Mouse (Mus musculus): ENCODE measurements around the gene Lrrc4. TPM values are rescaled to one million over a fixed set of nuclear protein-coding genes. Genes with fewer than 3 reads are reported as not detected.

The Lrrc4 gene
- polyA plus RNA-seq, 1 experiment, result not detected

GRCm38 (mm10) chr6:28697214-28697613 lies 134.3 kb downstream of the Lrrc4 start:
- H3K27ac ChIP-seq (ENCODE audit: insufficient read depth, low read depth, low read length), result no peak overlapping the region
- 85% methylated on average over 3 of the region's 3 CpGs for WGBS
- no peak overlapping the region for H3K4me3 ChIP-seq (ENCODE audit: insufficient read depth, low read depth, low read length)
- 0 out of 2 replicates have a peak, but pooled peaks cover 4% of the 10 kb centered on the region for H3K4me1 ChIP-seq (ENCODE audit: control insufficient read depth, insufficient read depth, low read length)
- TF ChIP-seq POLR2A (IDR thresholded peaks at IDR 0.05; ENCODE audit: insufficient read depth, low read depth, low read length) (no peak), CTCF (IDR thresholded peaks at IDR 0.05; ENCODE audit: insufficient read depth, low read depth, low read length) (no peak)

- H3K4me3 ChIP-seq (ENCODE audit: insufficient read depth, low read depth, low read length), result no peak overlapping the region
- H3K27ac ChIP-seq (ENCODE audit: insufficient read depth, low read depth, low read length), result no peak overlapping the region
- H3K4me1 ChIP-seq (ENCODE audit: control insufficient read depth, insufficient read depth, low read length), result no peaks in the 10 kb centered on the region
- TF ChIP-seq POLR2A (IDR thresholded peaks at IDR 0.05; ENCODE audit: insufficient read depth, low read depth, low read length) (no peak), CTCF (IDR thresholded peaks at IDR 0.05; ENCODE audit: insufficient read depth, low read depth, low read length) (no peak)
Observed at GRCm38 (mm10) chr6:28692659-28693058, 138.9 kb downstream of the Lrrc4 start.

- TF ChIP-seq CTCF (IDR thresholded peaks at IDR 0.05; ENCODE audit: insufficient read depth, low read depth, low read length), result no peak
- TF ChIP-seq POLR2A (IDR thresholded peaks at IDR 0.05; ENCODE audit: insufficient read depth, low read depth, low read length), result no peak
- H3K4me1 ChIP-seq (ENCODE audit: control insufficient read depth, insufficient read depth, low read length), result peaks cover 2% of the 10 kb centered on the region; the same call in 1 of the 2 replicates
- no peak overlapping the region for H3K4me3 ChIP-seq (ENCODE audit: insufficient read depth, low read depth, low read length)
- no peak overlapping the region for H3K27ac ChIP-seq (ENCODE audit: insufficient read depth, low read depth, low read length)
- WGBS, result 90% methylated on average over 5 of the region's 5 CpGs
Observed at GRCm38 (mm10) chr6:28687776-28688175, 143.8 kb downstream of the Lrrc4 start.

- Histone ChIP-seq H3K27ac (ENCODE audit: insufficient read depth, low read depth, low read length) (no peak overlapping the region), H3K4me3 (ENCODE audit: insufficient read depth, low read depth, low read length) (no peak overlapping the region), H3K4me1 (ENCODE audit: control insufficient read depth, insufficient read depth, low read length) (peaks cover 2% of the 10 kb centered on the region; the same call in 1 of the 2 replicates)
- WGBS, result 92% methylated on average over 5 of the region's 5 CpGs
- TF ChIP-seq CTCF (IDR thresholded peaks at IDR 0.05; ENCODE audit: insufficient read depth, low read depth, low read length) (no peak), POLR2A (IDR thresholded peaks at IDR 0.05; ENCODE audit: insufficient read depth, low read depth, low read length) (no peak)
Observed at GRCm38 (mm10) chr6:28685745-28686144, 145.8 kb downstream of the Lrrc4 start.

- WGBS, result 33% methylated on average over 3 of the region's 3 CpGs
- Histone ChIP-seq H3K27ac (ENCODE audit: insufficient read depth, low read depth, low read length) (no peak overlapping the region), H3K4me1 (ENCODE audit: control insufficient read depth, insufficient read depth, low read length) (peaks cover 2% of the 10 kb centered on the region; the same call in 1 of the 2 replicates), H3K4me3 (ENCODE audit: insufficient read depth, low read depth, low read length) (no peak overlapping the region)
- TF ChIP-seq CTCF (IDR thresholded peaks at IDR 0.05; ENCODE audit: insufficient read depth, low read depth, low read length) (no peak), POLR2A (IDR thresholded peaks at IDR 0.05; ENCODE audit: insufficient read depth, low read depth, low read length) (no peak)
Observed at GRCm38 (mm10) chr6:28685052-28685451, 146.5 kb downstream of the Lrrc4 start.

- Histone ChIP-seq H3K27ac (ENCODE audit: insufficient read depth, low read depth, low read length) (no peak overlapping the region; the same call in 1 of the 2 replicates), H3K4me1 (ENCODE audit: control insufficient read depth, insufficient read depth, low read length) (peaks cover 2% of the 10 kb centered on the region; the same call in 1 of the 2 replicates), H3K4me3 (ENCODE audit: insufficient read depth, low read depth, low read length) (no peak overlapping the region)
- TF ChIP-seq POLR2A (IDR thresholded peaks at IDR 0.05; ENCODE audit: insufficient read depth, low read depth, low read length) (no peak), CTCF (IDR thresholded peaks at IDR 0.05; ENCODE audit: insufficient read depth, low read depth, low read length) (no peak)
- 52% methylated on average over 8 of the region's 8 CpGs for WGBS
Observed at GRCm38 (mm10) chr6:28681521-28682457, 149.8 kb downstream of the Lrrc4 start.

GRCm38 (mm10) chr6:28680537-28680936 lies 151.0 kb downstream of the Lrrc4 start:
- WGBS, result 89% methylated on average over 4 of the region's 4 CpGs
- no peak overlapping the region for H3K4me3 ChIP-seq (ENCODE audit: insufficient read depth, low read depth, low read length)
- TF ChIP-seq CTCF (IDR thresholded peaks at IDR 0.05; ENCODE audit: insufficient read depth, low read depth, low read length), result no peak
- no peak for TF ChIP-seq POLR2A (IDR thresholded peaks at IDR 0.05; ENCODE audit: insufficient read depth, low read depth, low read length)
- no peak overlapping the region for H3K27ac ChIP-seq (ENCODE audit: insufficient read depth, low read depth, low read length)
- H3K4me1 ChIP-seq (ENCODE audit: control insufficient read depth, insufficient read depth, low read length), result no peaks in the 10 kb centered on the region; the same call in 1 of the 2 replicates

GRCm38 (mm10) chr6:28678896-28679295 lies 152.7 kb downstream of the Lrrc4 start:
- no peaks in the 10 kb centered on the region; the same call in 1 of the 2 replicates for H3K4me1 ChIP-seq (ENCODE audit: control insufficient read depth, insufficient read depth, low read length)
- TF ChIP-seq CTCF (IDR thresholded peaks at IDR 0.05; ENCODE audit: insufficient read depth, low read depth, low read length) (no peak), POLR2A (IDR thresholded peaks at IDR 0.05; ENCODE audit: insufficient read depth, low read depth, low read length) (no peak)
- WGBS, result 96% methylated on average over 1 of the region's 1 CpGs
- H3K4me3 ChIP-seq (ENCODE audit: insufficient read depth, low read depth, low read length), result no peak overlapping the region
- H3K27ac ChIP-seq (ENCODE audit: insufficient read depth, low read depth, low read length), result no peak overlapping the region

- Histone ChIP-seq H3K4me1 (ENCODE audit: control insufficient read depth, insufficient read depth, low read length) (no peaks in the 10 kb centered on the region), H3K27ac (ENCODE audit: insufficient read depth, low read depth, low read length) (no peak overlapping the region), H3K4me3 (ENCODE audit: insufficient read depth, low read depth, low read length) (no peak overlapping the region)
- no peak for TF ChIP-seq POLR2A (IDR thresholded peaks at IDR 0.05; ENCODE audit: insufficient read depth, low read depth, low read length)
- TF ChIP-seq CTCF (IDR thresholded peaks at IDR 0.05; ENCODE audit: insufficient read depth, low read depth, low read length), result no peak
- WGBS, result 91% methylated on average over 1 of the region's 1 CpGs
Observed at GRCm38 (mm10) chr6:28674686-28675085, 156.9 kb downstream of the Lrrc4 start.
